Mouse (Mus musculus) intestine, embryonic 16.5 days (tissue): ENCODE measurements around the gene Erf. TPM values are rescaled to one million over a fixed set of nuclear protein-coding genes. Genes with fewer than 3 reads are reported as not detected.

Experiments
- ATAC-seq: fragments of 200-750 bp; cut with Nextera tagmentation; 2 replicates; pipeline ENCODE4 v1.8.0; 2017; ENCODE audit warnings: moderate TSS enrichment, moderate library complexity
- H3K27ac ChIP-seq: fragments of 300-500 bp; sonication (generic); 2 replicates; pipeline ENCODE4 v1.5.1; 2014; ENCODE audit warnings: mild to moderate bottlenecking, low read length
- H3K27me3 ChIP-seq: fragments of 300-500 bp; sonication (generic); replicated peaks from 2 replicates; pipeline ENCODE4 v1.6.1; 2014; ENCODE audit warnings: low read length, control low read depth, mixed read lengths; ENCODE audit not compliant: control insufficient read depth, insufficient read depth
- H3K36me3 ChIP-seq: fragments of 300-500 bp; sonication (generic); 2 replicates; pipeline ENCODE4 v1.6.1; 2014; ENCODE audit warnings: low read length, control low read depth; ENCODE audit not compliant: control insufficient read depth, insufficient read depth
- H3K4me1 ChIP-seq: fragments of 300-500 bp; sonication (generic); 2 replicates; pipeline ENCODE4 v1.6.1; 2014; ENCODE audit warnings: low read length, control low read depth, mixed read lengths; ENCODE audit not compliant: control insufficient read depth, insufficient read depth
- H3K4me2 ChIP-seq: fragments of 300-500 bp; sonication (generic); 2 replicates; pipeline ENCODE4 v1.6.1; 2014; ENCODE audit warnings: low read depth, low read length, control low read depth
- H3K4me3 ChIP-seq: fragments of 300-500 bp; sonication (generic); 2 replicates; pipeline ENCODE4 v1.5.1; 2014; ENCODE audit warnings: mild to moderate bottlenecking, low read length
- H3K9ac ChIP-seq: fragments of 300-500 bp; sonication (generic); 2 replicates; pipeline ENCODE4 v1.6.1; 2014; ENCODE audit warnings: low read depth, low read length
- H3K9me3 ChIP-seq: fragments of 300-500 bp; sonication (generic); 2 replicates; pipeline ENCODE4 v1.6.1; 2016; ENCODE audit warnings: low read length, control low read depth; ENCODE audit not compliant: control insufficient read depth
- WGBS: fragments of 180-500 bp; shearing (Covaris S2); extraction: QIAGEN DNeasy Blood & Tissue Kit; methylation state at CpG from one replicate; pipeline ENCODE4 v1.1.7; 2014; 5-methylcytosine and 5-hydroxymethylcytosine counted together
- polyA plus RNA-seq: library from polyadenylated mRNA; unstranded; fragments of >200 nt; fragmentation: Nextera tagmentation; extraction: Ambion mirVana; gene quantifications from 2 replicates; pipeline ENCODE4 v1.2.1, GENCODE M21; 2015

Erf gene
- polyA plus RNA-seq, 1 experiment from 2014 or later: 6.6 TPM

GRCm38 (mm10) chr7:25275555-25276298, 25.2 kb upstream of the Erf start:
- H3K4me2 ChIP-seq: no peak overlapping the region
- peak overlapping the region; percentile 44 for H3K9ac ChIP-seq
- H3K27me3 ChIP-seq: no peaks in the 10 kb centered on the region
- no peak overlapping the region for H3K4me3 ChIP-seq
- H3K4me1 ChIP-seq: peaks cover 45% of the 10 kb centered on the region
- peak overlapping the region; percentile 43; the same call in 1 of the 2 replicates for H3K27ac ChIP-seq
- 55% methylated on average over 9 of the region's 9 CpGs for WGBS
- ATAC-seq: no peak
- H3K36me3 ChIP-seq: peaks cover 2% of the 10 kb centered on the region
- H3K9me3 ChIP-seq: no peaks in the 10 kb centered on the region

GRCm38 (mm10) chr7:25274996-25275395, 24.4 kb upstream of the Erf start:
- Histone ChIP-seq H3K27me3 (no peaks in the 10 kb centered on the region), H3K36me3 (peaks cover 2% of the 10 kb centered on the region), H3K9me3 (no peaks in the 10 kb centered on the region), H3K9ac (0 out of 2 replicates have a peak overlapping the region, but pooled peaks have one; percentile 44), H3K4me2 (no peak overlapping the region), H3K4me3 (no peak overlapping the region), H3K4me1 (peaks cover 41% of the 10 kb centered on the region), H3K27ac (no peak overlapping the region)
- WGBS: 86% methylated on average over 3 of the region's 3 CpGs
- no peak for ATAC-seq

- Histone ChIP-seq H3K4me1 (peaks cover 41% of the 10 kb centered on the region), H3K9me3 (no peaks in the 10 kb centered on the region), H3K9ac (0 out of 2 replicates have a peak overlapping the region, but pooled peaks have one; percentile 10), H3K4me2 (no peak overlapping the region), H3K4me3 (no peak overlapping the region), H3K27ac (no peak overlapping the region), H3K36me3 (peaks cover 2% of the 10 kb centered on the region), H3K27me3 (no peaks in the 10 kb centered on the region)
- no peak for ATAC-seq
- 55% methylated on average over 5 of the region's 5 CpGs for WGBS
Observed at GRCm38 (mm10) chr7:25274571-25274970, 24.0 kb upstream of the Erf start.

- Histone ChIP-seq H3K36me3 (peaks cover 2% of the 10 kb centered on the region), H3K9ac (peak overlapping the region; percentile 39; the same call in 1 of the 2 replicates), H3K27me3 (no peaks in the 10 kb centered on the region), H3K4me2 (no peak overlapping the region), H3K27ac (no peak overlapping the region), H3K9me3 (no peaks in the 10 kb centered on the region), H3K4me1 (peaks cover 47% of the 10 kb centered on the region), H3K4me3 (no peak overlapping the region)
- 88% methylated on average over 22 of the region's 22 CpGs for WGBS
- no peak for ATAC-seq
Observed at GRCm38 (mm10) chr7:25273259-25274241, 23.0 kb upstream of the Erf start.

GRCm38 (mm10) chr7:25272445-25273258, 22.1 kb upstream of the Erf start:
- no peak overlapping the region for H3K9ac ChIP-seq
- H3K4me3 ChIP-seq: no peak overlapping the region
- H3K36me3 ChIP-seq: peaks cover 2% of the 10 kb centered on the region
- no peaks in the 10 kb centered on the region for H3K9me3 ChIP-seq
- 84% methylated on average over 38 of the region's 38 CpGs for WGBS
- no peaks in the 10 kb centered on the region for H3K27me3 ChIP-seq
- peaks cover 43% of the 10 kb centered on the region for H3K4me1 ChIP-seq
- ATAC-seq: no peak
- H3K27ac ChIP-seq: no peak overlapping the region
- no peak overlapping the region for H3K4me2 ChIP-seq

- ATAC-seq: no peak
- H3K9ac ChIP-seq: no peak overlapping the region
- H3K27me3 ChIP-seq: no peaks in the 10 kb centered on the region
- no peak overlapping the region for H3K27ac ChIP-seq
- WGBS: 88% methylated on average over 29 of the region's 30 CpGs
- no peak overlapping the region for H3K4me3 ChIP-seq
- H3K9me3 ChIP-seq: no peaks in the 10 kb centered on the region
- H3K4me2 ChIP-seq: no peak overlapping the region
- peaks cover 2% of the 10 kb centered on the region for H3K36me3 ChIP-seq
- peaks cover 44% of the 10 kb centered on the region for H3K4me1 ChIP-seq
Observed at GRCm38 (mm10) chr7:25271651-25272444, 21.3 kb upstream of the Erf start.

- Histone ChIP-seq H3K9ac (no peak overlapping the region), H3K4me2 (no peak overlapping the region), H3K36me3 (peaks cover 2% of the 10 kb centered on the region), H3K27me3 (no peaks in the 10 kb centered on the region), H3K27ac (no peak overlapping the region), H3K4me1 (peaks cover 40% of the 10 kb centered on the region), H3K9me3 (no peaks in the 10 kb centered on the region), H3K4me3 (no peak overlapping the region)
- 90% methylated on average over 35 of the region's 35 CpGs for WGBS
- ATAC-seq: no peak
Observed at GRCm38 (mm10) chr7:25270652-25271633, 20.4 kb upstream of the Erf start.
